Mouse (Mus musculus) heart, adult 2 months (tissue): Measurements from ENCODE around the gene Pdss2.

Experiments used
- CTCF ChIP-seq: fragments of 200-600 bp; IDR thresholded peaks from 2 replicates; pipeline ENCODE4 v1.8.1; 2022; ENCODE audit warnings: antibody characterized with exemption, mild to moderate bottlenecking, moderate library complexity
- POLR2A ChIP-seq: fragments of 200-500 bp; IDR thresholded peaks from 2 replicates; pipeline ENCODE4 v1.6.1; 2011; ENCODE audit warnings: mild to moderate bottlenecking, low read depth, low read length, control low read depth; ENCODE audit not compliant: insufficient read depth

DNA sequence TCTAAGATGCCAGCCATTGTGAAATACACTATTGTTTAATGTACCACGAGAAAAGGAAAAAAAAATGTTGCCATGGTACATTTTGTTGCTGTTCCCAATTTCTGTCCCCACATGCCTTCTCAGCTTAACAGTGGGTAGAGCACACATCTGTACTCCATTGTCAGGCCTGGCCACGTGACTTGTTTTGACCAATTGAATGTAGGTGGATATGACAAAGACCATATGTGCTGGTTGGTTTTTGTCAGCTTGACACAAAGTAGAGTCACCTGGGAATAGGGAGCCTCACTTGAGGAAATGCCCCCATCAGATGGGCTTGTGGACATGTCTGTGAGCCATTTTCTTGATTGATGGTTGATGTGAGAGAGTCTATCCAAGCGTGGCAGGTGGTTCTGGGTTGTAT, 17.4 kb upstream of the Pdss2 start:
- TF ChIP-seq CTCF (no peak), POLR2A (no peak)
